Mouse (Mus musculus): ENCODE data around the gene 1110032A03Rik.

The 1110032A03Rik gene

DNA sequence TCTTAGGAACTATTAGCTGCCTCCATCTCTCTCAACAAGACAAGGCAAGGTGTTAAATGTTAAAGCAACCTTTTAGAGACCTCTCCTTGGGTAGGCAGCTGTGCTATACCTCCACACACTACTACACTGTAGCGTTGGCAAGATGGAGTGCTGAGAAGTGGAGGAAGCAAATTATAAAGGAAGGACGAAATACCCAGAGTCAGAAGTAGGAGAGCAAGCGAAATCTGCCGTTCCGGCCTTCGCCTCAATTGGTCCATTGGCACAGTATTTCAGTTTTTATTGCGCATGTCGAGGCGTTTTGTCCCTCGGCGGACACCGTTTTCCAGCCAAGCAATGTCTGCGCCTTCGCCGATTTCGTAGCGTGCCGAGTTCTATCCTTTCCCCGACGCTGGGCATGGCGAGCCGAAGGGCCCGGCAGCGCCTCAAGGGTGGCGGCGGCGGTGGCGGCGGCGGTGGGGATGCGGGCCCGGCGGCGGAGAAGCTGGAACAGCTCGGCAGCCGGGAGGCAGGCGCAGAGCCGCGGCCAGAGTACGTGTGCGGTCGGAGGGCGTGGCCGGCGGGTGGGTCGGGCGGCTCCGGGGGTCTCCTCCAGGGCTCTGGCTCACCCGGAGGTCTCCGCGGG, at the start of gene 1110032A03Rik, which contains the start of gene Alg9:
1110032A03Rik (minus strand) TSS at position 530 of the 622 bp plus-strand sequence.
Alg9 (plus strand) TSS at position 29 of the 622 bp plus-strand sequence.
- DNase-seq: peak; percentile 85

DNA sequence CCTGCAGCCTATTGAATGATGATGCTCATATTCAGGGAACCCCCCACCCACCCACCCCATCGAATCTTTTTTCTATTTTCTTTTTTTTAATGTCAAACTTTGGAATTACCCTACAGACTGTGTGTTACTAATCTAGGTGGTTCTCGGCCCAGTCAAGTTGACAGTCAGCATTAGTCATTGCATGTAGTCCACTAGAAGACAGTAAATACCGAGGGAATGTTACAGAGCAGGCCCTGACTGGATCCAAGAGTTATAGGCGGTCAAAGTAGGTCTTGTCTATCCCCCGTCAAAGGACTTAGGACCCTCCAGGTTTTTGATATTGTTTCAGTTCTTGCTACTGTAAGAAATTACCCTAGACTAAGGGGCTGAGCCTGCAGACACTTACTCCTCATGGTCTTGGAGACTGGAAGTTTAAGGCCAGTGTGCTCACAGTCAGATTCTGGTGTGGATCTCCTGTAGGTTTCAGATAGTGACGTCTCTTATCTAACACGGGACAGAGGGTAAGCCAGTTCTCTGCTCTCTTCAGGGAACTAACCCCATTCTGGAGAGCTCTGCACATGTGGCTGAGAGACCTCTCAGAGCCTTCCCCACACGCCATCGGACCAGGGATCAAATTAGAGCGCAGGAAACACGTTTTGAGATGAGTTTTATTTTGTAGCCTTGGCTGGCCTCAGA, 48.6 kb upstream of the 1110032A03Rik start:
- DNase-seq: no peak

DNA sequence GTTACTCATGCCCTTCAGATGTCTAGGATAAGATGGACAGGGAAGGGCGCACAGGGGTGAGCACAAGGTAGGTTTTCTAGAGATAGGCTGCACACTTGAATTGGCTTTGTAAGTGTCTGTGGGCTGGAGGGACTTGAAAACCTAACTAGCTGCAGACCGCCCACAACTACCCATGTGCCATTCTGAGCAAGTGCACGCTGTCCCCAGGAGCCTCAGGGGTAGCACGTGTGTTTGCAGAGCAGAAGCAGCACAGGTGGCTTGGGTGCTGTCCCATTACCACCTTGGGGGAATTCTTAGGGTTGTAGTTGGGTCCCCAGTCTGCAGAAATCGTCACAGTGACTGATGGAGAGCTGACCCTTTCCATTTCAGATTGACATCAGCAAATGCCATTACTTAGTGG, 46.9 kb upstream of the 1110032A03Rik start:
- DNase-seq: no peak

DNA sequence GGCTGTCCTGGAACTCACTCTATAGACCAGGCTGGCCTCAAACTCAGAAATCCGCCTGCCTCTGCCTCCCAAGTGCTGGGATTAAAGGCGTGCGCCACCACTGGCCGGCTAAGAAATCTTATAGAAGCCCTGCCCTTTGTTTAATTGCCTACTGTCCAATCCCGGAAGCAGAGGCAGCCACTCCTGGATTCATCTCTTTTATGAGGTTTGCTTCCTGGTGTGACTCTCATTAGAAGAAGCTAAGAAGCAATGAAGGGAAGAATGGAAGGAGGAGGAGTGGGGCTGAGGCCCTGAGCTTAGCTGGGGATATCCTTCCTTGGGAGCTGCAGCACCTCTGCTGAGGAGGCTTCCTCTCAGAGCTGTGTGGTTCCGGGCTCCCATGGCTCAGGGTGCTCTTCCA, 46.3 kb upstream of the 1110032A03Rik start:
- no peak for DNase-seq

DNA sequence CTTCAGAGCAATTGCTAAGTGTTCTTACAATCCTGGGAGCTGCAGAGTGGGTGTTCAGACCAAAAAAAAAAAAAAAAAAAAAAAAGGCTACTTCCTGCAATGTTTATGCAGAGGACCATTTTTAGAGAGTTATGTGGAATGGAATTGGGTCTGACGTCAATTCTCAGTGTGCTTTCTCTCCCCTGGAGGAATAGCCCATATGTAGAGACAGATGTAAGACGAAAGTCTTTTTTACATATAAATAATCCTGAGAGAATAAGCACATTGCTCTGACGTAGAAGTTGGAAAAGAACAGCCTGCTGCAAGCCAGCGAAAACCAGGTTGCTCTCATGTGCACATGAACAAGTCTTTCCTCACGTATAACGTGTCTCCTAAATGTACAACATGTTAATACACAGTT, 44.4 kb upstream of the 1110032A03Rik start:
- no peak for DNase-seq

DNA sequence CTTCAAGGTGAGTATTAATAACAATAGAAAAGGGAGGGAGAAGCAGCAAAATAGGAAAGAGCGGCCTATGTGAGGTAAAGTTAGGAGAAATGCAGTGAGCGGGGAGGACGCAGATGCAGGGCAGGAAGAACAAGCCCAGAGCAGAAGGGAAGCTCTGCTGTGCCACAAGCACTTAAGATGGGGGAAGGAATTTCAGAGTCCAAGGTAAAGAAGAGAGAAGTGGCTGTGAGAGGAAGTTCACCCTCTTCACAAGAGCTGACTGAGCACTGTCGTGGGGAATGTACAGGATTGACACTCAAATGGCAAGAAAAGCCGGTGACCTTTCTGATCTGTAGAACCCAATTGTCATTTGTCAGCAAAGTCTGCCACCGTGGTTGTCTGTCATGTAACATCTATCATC, 42.7 kb upstream of the 1110032A03Rik start:
- no peak for DNase-seq

DNA sequence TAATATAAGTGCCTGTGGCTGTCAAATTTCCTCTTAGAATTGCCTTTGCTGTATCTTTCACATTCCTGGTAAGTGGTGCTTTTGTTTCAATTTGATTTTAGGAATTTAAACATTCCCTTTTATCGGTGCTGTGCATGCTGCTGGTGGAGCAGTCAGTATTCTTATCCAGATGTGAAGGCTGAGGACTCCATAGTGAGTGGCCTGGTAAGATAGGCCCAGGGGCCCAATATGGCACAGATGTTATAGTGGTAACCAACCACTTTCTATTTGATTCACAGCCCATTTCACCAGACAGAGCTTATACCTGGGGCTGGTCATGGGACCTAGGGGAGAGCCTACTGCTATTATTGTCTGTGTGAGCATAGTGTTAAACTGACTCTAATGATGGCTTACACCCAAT, 41.2 kb upstream of the 1110032A03Rik start:
- no peak for DNase-seq

DNA sequence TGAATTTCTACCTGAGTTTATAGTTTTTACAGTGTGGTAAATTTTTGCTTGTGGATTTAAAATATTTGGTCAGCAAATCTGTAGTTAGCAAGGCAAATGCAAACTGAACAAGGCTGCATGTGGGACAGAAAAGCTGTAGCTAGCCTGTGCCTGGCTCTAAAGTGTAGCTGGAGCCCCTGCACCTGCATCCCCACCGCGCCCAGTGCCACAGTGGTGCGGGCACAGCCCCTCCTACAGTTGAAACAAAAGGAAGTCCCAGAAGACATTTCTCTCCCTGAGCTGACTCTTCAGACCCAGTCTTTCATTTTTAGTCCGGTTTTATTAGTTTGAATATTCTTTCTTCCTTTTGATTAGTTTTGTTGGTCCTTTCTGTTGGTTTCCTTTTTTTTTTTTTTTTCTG, 40.3 kb upstream of the 1110032A03Rik start:
- no peak for DNase-seq

DNA sequence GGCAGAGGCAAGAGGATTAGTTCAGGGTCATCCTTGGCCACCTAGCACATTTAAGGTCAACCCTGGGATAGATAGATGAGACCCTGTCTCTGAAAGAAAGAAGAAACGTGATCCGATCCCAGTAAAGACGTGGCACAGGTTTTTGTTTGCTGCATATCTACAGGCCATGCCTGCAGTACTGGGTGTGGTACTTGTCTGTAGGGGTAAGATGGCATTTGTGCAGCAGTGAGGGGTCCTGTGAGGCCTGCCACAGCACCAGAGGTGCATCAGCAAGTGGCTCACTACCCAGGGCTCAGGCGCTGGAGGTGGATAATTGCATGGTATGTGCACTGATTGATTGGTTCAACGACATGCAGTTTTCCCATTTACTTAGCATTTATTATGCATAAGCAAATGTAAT, 38.5 kb upstream of the 1110032A03Rik start:
- DNase-seq: no peak

DNA sequence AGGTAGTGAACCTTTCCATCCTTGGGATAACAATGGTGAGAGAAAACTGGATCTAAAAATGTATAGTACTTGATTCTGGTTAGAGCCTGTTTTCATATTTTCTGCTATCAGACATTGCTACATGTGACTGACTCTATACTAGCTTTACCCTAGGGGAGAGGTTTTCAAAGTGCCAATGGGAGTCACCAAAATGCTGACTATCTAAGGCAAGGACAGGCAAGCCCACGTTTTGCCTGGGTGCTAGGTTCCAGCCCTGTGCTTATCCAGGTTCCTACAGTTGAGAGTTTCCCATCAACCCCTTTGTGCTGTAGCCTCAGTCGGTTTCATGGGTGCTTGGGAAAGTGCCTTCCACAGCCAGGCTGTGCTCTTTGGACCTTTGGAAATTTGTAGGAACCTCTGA, 36.4 kb upstream of the 1110032A03Rik start:
- no peak for DNase-seq

DNA sequence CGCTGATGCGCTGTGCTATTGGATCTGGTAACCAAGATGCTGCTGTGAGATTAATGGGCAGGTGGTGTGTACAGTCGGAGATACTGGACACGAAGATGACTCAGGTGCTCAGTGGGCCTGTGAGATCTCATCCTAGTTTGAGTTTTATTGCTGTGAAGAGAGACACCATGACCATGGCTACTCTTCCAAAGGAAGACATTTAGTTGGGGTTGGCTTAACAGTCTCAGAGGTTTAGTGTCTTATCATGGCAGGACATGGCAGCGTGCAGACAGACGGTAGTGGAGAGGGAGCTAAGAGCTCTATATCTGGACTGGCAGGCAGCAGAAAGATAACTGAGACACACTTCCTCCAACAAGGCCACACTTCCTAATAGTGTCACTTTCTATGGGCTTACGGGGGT, 35.9 kb upstream of the 1110032A03Rik start:
- no peak for DNase-seq

DNA sequence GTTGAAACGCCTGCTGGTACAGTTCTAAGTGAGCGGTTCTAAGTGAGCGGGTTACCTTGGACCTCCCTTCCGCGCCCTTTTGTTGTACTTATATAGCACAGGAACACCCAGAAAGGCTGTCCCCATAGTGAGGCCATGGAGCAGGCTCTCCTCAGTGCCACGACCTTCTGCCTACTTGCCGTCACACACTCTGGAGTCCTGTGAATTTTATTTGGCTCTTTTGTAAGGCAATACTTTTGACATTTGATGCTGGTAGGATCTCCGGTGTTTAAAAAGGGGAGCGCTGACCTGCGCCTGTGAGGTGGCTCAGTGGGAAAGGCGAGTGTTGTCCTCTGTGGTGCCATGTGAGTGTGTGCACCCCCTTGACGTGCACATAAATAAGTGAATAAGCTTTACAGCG, 33.8 kb upstream of the 1110032A03Rik start:
- DNase-seq: no peak

DNA sequence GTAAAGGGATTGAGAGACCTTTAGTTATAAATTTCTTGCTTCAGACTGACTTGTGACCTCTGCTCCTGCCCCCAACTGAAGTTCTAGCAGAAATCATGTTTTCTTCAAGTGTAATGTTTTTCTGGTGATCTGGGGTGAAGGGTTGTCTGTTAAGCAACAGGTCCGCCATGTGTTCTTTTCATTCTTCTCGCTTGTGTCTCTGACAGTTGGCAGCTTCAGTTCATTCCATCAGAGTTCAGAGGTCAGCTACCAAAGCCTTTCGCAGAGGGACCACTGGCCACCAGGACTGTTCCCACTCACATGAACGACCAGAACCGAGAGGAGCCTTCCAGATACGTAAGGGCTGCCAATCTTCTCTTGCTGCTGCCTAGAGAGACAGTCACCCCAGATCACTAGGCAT, 33.2 kb upstream of the 1110032A03Rik start:
- peak; percentile 76 for DNase-seq

DNA sequence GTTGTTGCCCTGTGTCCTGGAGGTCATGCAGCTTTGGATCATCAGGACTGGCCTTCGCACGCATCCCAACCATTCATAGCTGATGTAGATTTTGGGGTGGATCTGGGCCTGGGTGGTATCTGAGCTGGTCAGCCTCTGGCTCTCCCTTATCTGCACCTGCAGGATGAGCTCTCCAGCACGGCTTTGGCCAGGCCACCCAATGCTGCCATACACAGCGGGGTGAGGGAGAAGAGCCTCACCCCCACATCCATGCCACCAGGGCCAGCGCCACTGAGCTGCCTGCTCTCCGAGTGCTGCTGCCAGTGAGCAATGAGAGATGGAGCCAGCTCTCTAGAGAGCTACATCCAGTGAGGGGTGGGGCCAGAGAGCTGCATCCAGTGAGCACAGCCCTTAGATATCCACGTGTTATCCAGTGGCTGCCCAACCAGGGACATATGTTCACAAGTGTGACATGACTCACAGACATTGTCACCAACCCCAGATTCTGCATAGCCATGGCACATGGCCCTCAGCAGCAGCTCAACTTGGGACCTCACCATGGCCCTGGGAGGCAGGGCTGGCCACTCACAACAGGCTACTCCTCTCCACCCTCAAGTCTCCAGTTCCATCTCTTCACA, 27.8 kb upstream of the 1110032A03Rik start:
- DNase-seq: no peak

DNA sequence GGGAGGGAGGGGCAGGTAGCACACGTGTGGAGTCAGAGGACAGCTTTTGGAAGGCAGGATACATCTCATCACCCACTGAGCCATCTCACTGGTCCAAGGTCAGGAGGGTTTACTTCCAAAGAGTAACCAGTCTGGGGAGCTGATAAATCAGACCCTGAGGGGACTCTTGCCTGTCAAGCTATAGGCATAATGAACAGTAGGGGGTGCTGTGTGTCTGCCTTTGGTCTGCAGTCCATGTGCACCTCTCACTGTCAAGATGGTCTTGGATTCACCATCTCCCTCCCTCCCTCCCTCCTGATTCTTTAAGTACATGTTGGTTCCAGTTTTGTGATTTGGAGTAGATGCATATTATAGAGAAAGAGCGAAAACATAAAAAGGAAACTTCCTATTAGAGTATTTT, 25.7 kb upstream of the 1110032A03Rik start:
- DNase-seq: peak; percentile 70

DNA sequence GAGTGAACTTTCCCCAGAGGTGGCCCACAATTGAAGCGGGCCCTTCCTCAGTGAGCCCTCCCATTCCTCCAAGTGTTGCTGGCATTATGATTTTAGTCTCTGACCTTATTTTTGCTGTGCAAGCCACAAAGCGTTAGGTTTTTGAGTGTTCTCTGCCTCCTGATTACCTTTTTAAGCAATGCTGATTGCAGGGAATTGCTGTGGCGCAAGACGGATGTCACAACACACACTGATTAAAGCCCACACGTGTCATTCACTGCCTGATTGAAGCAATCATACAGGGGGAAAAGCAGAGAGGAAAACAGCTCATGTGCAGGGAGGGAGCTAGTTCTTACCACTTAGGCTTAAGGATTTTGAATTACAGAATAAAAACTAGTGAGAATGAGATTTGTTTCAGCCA, 23.0 kb upstream of the 1110032A03Rik start:
- no peak for DNase-seq

DNA sequence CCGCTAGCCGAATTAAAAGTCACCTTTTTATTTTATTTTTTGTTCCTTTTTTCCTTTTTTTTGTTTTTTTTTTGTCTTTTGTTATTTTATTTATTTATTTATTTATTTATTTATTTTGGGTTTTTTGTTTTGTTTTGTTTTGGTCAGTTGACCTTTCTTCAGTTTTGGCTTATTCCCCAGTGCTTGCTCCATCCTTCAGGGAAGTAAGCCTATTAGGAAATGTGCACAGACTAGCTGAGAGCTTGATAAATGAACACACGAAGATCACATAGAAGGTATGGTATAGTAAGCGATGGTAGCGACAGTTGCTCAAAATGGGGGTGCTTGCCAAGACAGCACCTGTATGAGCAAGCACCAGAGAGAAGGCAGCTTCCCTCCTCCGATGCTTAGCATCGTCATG, 22.3 kb upstream of the 1110032A03Rik start:
- DNase-seq: no peak

DNA sequence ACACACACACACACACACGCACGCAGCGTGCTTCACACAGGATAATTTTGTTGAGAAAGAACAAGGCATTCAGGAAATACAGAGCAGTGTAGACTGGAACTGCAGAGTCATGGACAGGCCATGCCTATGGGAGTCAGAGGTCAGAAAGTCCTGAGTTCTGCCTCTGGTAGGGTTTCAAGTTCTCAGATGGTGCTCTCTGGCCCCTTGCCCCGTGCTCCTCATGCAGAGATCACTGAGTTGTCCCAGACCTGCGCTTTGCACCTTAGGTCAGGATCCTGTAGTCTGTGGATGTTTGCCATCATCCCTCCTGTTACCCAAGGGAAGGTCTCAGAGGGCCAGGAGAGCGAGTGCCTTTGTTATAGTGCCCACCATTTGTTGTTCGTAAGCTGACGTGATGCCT, 21.5 kb upstream of the 1110032A03Rik start:
- peak; percentile 60 for DNase-seq

DNA sequence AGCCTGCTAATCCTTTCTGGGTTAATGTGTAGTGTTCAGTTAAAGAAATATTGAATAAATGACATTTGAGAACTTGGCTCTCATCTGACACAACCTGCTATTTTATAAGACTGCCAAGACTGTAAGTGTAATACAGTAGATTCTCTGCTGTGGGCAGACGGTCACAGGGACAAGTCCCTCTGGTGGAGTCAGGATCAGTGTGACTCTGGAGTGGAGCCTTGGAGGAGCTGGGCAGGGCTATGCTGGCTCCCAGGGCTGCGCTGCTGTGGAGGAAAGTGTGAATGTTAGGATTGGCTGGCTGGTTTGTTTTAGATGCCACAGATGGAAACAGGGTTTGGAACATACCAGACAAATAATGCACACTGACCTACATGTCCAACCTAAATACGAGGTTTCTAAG, 19.9 kb upstream of the 1110032A03Rik start:
- DNase-seq: no peak

DNA sequence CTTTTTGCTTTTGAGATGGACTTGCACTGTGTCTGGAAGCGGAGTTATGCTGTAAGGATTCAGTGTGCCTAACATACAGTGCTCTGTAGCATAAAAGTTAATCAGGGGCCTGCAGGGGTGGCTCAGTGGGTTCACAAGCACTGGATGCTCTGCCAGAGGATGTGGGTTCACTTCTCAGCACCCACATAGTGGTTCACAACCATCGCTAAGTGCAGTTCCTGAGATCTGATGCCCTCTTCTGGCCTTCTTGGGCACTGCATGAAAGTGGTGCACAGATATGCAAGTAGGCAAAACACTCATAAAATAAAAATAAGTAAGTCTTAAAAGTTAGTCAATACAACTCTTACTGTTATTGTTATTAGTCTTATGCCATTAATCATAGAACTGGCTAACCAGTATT, 6.8 kb upstream of the 1110032A03Rik start:
- DNase-seq: peak; percentile 40

DNA sequence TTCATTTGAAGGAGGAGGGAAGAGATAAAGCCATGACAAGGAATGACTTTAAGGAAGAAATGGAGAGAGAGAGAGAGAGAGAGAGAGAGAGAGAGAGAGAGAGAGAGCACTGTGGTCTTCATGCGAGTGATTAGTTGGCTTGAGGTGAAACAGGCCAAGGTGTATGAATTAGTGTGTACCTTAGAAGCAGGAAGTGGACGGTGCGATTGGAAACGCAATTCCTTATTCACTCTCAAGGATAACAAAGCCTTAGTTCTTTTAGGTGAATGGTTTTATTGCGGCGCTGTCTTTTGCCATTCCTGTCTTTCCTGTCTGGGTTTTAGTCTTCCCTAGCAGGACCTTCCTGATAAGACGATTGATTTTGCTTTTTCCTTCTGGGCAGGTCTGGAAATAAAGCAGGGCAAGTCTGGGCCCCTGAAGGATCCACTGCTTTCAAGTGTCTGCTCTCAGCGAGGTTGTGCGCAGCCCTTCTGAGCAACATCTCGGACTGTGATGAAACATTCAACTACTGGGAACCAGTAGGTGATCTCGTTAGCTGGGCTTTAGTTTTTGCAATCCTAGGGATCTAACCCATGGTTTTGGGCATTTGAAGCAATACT, 941 bp upstream of the 1110032A03Rik start:
- DNase-seq: no peak

DNA sequence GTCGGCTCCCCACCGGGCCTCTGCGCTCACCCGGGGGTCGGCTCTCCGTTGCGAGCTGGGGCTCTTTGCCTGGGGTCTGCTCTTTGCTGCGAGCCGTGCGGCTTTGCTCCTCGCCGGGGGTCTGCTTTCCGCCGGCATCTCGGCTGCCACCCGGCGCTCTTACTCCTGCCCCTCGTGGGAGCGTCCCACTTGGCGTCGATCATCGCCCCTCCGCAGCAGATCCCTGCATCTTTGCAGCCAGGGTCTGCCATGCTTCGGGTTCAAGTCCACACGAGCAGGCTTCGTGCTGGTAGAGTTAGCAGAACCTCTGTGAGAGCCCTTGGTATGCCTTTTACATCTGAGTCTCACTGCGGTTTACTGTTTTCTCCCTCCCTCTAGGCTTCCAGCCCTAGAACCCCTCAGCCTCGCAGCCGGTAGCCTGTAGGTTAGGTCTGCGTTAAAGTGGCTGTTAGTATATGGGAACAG, 374 bp upstream of the 1110032A03Rik start:
- no peak for DNase-seq

DNA sequence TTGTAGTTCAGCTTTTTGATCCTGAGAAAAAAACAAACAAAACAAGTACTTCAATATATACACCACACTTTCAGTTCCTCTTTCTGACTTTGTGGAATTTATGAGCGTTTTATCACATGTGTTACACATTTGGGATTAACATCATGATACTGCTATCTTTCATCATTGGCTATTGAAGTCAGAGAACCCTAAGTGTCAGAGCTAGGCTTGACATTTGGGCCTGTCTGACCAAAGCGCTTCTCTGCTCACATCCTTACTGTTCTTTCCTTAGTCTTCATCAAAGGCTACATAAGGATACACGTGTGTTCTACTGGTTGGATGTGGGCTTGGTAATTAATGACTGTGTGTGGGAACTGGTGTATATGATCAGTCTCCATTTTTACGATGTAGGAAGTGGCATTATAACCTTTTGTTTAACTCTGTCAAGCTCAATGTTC, 1.3 kb downstream of the 1110032A03Rik start:
- no peak for DNase-seq

DNA sequence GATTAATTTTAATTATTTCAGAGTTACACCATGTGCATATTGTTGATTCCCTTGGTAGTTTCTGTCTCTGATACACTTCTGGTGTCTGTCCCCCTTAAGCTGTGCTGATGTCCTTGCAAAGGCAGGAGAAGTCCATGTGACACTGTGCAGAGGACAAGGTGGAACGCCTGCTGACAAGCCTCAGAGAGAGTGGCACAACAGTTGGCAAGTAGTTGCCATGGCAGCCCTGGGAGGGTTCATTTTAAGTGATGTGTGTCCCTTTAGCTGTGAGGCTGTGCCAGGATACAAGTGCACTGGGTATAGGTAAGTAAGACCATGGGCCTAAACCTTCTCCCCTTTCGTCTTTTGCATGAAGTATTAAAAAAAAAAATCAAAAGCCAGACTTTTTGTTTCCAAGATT, 5.3 kb downstream of the 1110032A03Rik start:
- no peak for DNase-seq
